Mouse (Mus musculus): Measurements from ENCODE around the gene Olfr1209.

DNA sequence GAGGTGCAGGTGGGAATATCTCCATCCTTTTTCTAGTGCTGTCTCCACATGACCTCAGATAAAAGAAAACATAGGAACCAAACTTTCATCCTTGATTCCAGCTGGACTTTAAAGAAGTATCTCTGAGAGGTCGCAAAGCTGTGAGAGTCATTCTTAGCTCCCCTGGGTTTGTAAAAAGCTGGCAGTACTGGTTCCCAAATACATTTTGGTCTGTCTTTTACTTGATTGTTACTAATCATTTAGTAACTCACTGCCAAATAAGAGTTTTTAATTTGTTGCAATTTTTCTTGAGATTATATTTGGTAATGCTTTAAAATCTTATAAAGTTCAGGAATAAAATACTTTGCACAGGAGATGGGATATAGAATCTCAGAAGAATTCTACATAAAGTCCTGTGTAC is 23.1 kb upstream of the Olfr1209 start, which contains the start of gene Olfr1211:
- TF ChIP-seq POLR2A (IDR thresholded peaks at IDR 0.05; ENCODE audit: borderline replicate concordance, low read depth, low read length) (no peak), CTCF (IDR thresholded peaks at IDR 0.05; ENCODE audit: low read depth, low read length) (no peak)
